Mouse (Mus musculus) hindbrain, embryonic 12.5 days (tissue): ENCODE measurements around the gene Actn2. TPM values are rescaled to one million over a fixed set of nuclear protein-coding genes. Genes with fewer than 3 reads are reported as not detected.

Experiments
- ATAC-seq: fragments of 200-750 bp; cut with Nextera tagmentation; 2 replicates; pipeline ENCODE4 v1.8.0; 2017; ENCODE audit warnings: moderate TSS enrichment; ENCODE audit not compliant: low FRiP score
- H3K27ac ChIP-seq: fragments of 300-500 bp; sonication (generic); 2 replicates; pipeline ENCODE4 v1.5.1; 2016; ENCODE audit warnings: mild to moderate bottlenecking
- H3K27me3 ChIP-seq: fragments of 300-500 bp; sonication (generic); 2 replicates; pipeline ENCODE4 v1.6.1; 2016; ENCODE audit warnings: mild to moderate bottlenecking
- H3K36me3 ChIP-seq: fragments of 300-500 bp; sonication (generic); 2 replicates; pipeline ENCODE4 v1.6.1; 2016; ENCODE audit warnings: mild to moderate bottlenecking
- H3K4me1 ChIP-seq: fragments of 300-500 bp; sonication (generic); 2 replicates; pipeline ENCODE4 v1.6.1; 2016
- H3K4me2 ChIP-seq: fragments of 300-500 bp; sonication (generic); replicated peaks from 2 replicates; pipeline ENCODE4 v1.6.1; 2016; ENCODE audit warnings: mild to moderate bottlenecking
- H3K4me3 ChIP-seq: fragments of 300-500 bp; sonication (generic); 2 replicates; pipeline ENCODE4 v1.5.1; 2016; ENCODE audit warnings: mild to moderate bottlenecking
- H3K9ac ChIP-seq: fragments of 300-500 bp; sonication (generic); 2 replicates; pipeline ENCODE4 v1.6.1; 2016; ENCODE audit warnings: mild to moderate bottlenecking, moderate library complexity
- H3K9me3 ChIP-seq: fragments of 300-500 bp; sonication (generic); replicated peaks from 2 replicates; pipeline ENCODE4 v1.6.1; 2016; ENCODE audit warnings: mild to moderate bottlenecking
- WGBS: fragments of 180-500 bp; shearing (Covaris S2); methylation state at CpG from one replicate; pipeline ENCODE4 v1.1.7; 2016; 5-methylcytosine and 5-hydroxymethylcytosine counted together
- polyA plus RNA-seq: library from polyadenylated mRNA; unstranded; fragments of >200 nt; fragmentation: Nextera tagmentation; extraction: Ambion mirVana; gene quantifications from 2 replicates; pipeline ENCODE4 v1.2.1, GENCODE M21; 2016

The Actn2 gene
- polyA plus RNA-seq, 1 experiment from 2014 or later = 6.2 TPM

DNA sequence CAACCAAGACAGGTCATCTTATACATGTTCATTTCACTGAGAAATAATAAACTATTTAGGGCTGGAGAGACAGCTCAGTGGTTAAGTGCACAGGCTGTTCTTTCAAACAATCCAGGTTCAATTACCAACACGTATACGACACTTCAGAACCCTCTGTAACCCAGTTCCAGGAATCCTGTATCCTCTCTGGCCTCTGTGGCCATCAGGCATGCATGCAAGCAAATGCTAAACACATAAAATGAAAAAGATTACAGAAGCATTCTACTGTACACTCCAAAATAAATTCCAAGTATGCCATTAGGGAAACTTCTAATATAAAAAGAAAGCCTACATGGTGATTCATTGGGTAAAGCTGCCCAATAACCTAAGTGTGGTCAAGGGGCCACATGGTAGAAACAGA is 94.6 kb downstream of the Actn2 start:
- Histone ChIP-seq H3K27ac (no peak overlapping the region), H3K4me3 (no peak overlapping the region), H3K4me2 (no peak overlapping the region), H3K4me1 (no peaks in the 10 kb centered on the region), H3K36me3 (peaks cover 58% of the 10 kb centered on the region), H3K9me3 (no peaks in the 10 kb centered on the region), H3K9ac (no peak overlapping the region), H3K27me3 (no peaks in the 10 kb centered on the region)
- 98% methylated on average over 2 of the region's 2 CpGs for WGBS
- no peak for ATAC-seq

DNA sequence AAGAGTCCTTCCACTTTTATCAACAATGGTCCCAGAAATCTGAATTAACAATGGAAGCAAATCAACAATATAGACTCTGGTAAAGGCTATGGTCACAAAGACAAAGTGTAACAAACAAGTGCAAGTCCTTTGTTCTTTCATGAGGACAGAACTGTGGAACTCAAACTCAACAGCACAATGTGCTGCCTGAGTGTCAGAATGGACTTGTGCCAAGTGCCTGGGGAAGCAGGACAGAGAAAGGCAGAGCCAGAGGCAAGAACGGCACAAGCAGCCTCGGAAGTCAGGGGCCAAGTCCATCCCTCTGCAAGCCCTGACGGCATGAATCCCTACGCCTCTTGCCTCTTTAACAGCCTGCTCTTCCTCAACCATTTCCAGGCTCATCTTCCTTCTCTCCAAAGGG is 96.6 kb downstream of the Actn2 start:
- no peak overlapping the region for H3K4me2 ChIP-seq
- H3K4me3 ChIP-seq = no peak overlapping the region
- 71% methylated on average over 4 of the region's 4 CpGs for WGBS
- peaks cover 50% of the 10 kb centered on the region for H3K36me3 ChIP-seq
- no peaks in the 10 kb centered on the region for H3K4me1 ChIP-seq
- ATAC-seq = no peak
- no peaks in the 10 kb centered on the region for H3K27me3 ChIP-seq
- no peak overlapping the region for H3K27ac ChIP-seq
- no peaks in the 10 kb centered on the region for H3K9me3 ChIP-seq
- H3K9ac ChIP-seq = no peak overlapping the region

DNA sequence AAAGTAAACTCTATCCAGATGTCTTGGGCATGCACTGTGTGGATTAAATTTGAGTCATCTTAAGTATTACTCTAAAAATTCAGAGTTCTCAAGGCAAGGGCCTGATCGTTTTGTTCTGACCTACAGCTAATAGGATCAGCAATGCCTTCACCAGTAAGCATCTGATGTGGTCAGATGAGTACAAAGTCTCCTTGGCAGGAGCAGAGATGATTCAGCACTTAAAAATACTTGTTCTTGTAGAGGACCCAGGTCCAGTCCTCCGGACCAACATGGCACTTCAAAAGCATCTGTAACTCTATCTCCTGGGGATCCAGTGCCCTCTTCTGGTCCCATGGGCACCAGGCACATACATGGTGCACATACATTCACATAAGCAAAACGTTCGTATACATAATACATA is 108.4 kb downstream of the Actn2 start:
- no peak overlapping the region for H3K27ac ChIP-seq
- H3K9me3 ChIP-seq = no peaks in the 10 kb centered on the region
- H3K9ac ChIP-seq = no peak overlapping the region
- no peaks in the 10 kb centered on the region for H3K27me3 ChIP-seq
- H3K4me3 ChIP-seq = no peak overlapping the region
- no peaks in the 10 kb centered on the region for H3K4me1 ChIP-seq
- peaks cover 35% of the 10 kb centered on the region for H3K36me3 ChIP-seq
- WGBS = 93% methylated on average over 4 of the region's 4 CpGs
- no peak overlapping the region for H3K4me2 ChIP-seq
- no peak for ATAC-seq

DNA sequence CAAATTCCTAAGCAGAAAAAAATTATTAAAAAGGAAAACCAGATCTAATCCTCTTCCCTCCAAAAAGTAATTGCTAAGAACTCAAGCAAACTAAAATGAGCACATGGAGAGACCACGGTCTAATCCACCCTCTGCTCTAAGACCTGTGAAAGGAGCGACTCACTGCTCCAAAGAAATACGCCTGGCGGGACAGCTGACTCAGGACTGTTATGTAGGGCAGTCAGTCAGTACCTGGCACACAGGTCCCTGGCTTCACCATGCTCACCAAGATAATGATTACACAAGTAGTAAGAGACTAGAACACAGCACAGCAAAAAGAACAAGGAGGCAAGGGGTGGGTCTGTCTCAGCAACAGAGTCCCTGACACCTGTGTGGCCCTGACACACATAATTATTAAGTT is 112.3 kb downstream of the Actn2 start:
- H3K4me2 ChIP-seq = no peak overlapping the region
- peaks cover 54% of the 10 kb centered on the region for H3K36me3 ChIP-seq
- no peaks in the 10 kb centered on the region for H3K4me1 ChIP-seq
- no peaks in the 10 kb centered on the region for H3K9me3 ChIP-seq
- no peak overlapping the region for H3K27ac ChIP-seq
- no peaks in the 10 kb centered on the region for H3K27me3 ChIP-seq
- ATAC-seq = no peak
- H3K4me3 ChIP-seq = no peak overlapping the region
- no peak overlapping the region for H3K9ac ChIP-seq
- 93% methylated on average over 4 of the region's 4 CpGs for WGBS

DNA sequence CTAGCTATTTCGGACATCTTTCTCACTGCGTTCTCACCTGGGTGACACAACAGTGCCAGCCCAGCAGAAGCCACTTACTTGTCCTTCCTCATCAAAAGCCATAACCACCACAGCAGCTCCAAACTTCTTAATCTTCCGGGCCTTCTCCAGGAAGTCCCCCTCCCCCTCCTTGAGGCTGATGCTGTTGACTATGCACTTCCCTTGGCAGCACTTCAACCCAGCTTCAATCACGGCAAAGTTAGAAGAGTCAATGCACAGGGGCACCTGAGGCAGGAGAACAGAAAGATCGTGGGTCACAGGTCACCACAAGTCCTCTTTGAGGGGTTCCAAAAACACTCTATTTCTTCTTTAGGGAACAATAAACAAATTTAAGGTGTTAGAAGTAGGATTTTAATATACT is 113.0 kb downstream of the Actn2 start:
- Histone ChIP-seq H3K4me2 (no peak overlapping the region), H3K27ac (no peak overlapping the region), H3K9ac (no peak overlapping the region), H3K4me3 (no peak overlapping the region), H3K9me3 (no peaks in the 10 kb centered on the region), H3K36me3 (peaks cover 53% of the 10 kb centered on the region), H3K27me3 (no peaks in the 10 kb centered on the region), H3K4me1 (no peaks in the 10 kb centered on the region)
- ATAC-seq = no peak
- WGBS = 84% methylated on average over 5 of the region's 5 CpGs

Other genes starting within 250 kb of the Actn2 start
- 1.1 and 1.3 TPM in 2 replicates for gene Ryr2, start 233.8 kb downstream of the Actn2 start, polyA plus RNA-seq
- gene Mtr, start 82.6 kb downstream of the Actn2 start, polyA plus RNA-seq = 11.7 and 12.9 TPM in 2 replicates
- gene Heatr1, start 54.3 kb upstream of the Actn2 start, polyA plus RNA-seq = 24.8 and 26.8 TPM in 2 replicates
- 14.5 and 17.2 TPM in 2 replicates for gene Lgals8, start 124.2 kb upstream of the Actn2 start, polyA plus RNA-seq
- 0.94 and 1.4 TPM in 2 replicates for gene Edaradd, start 179.7 kb upstream of the Actn2 start, polyA plus RNA-seq
- gene Ero1lb, start 225.1 kb upstream of the Actn2 start, polyA plus RNA-seq = 13.1 and 13.6 TPM in 2 replicates